Mouse (Mus musculus) MEL (cell line): ENCODE results near the gene Vtcn1. TPM values are rescaled to one million over a fixed set of nuclear protein-coding genes. Genes with fewer than 3 reads are reported as not detected.

Experiments
- DNase-seq: peaks from one replicate; pipeline ENCODE4 v3.0.0; 2011; ENCODE audit warnings: low read depth, low spot score
- H3K27ac ChIP-seq: 2 replicates; pipeline ENCODE4 v1.5.1; 2012; ENCODE audit warnings: low read depth, mild to moderate bottlenecking, control low read depth, low read length, moderate library complexity; ENCODE audit not compliant: control insufficient read depth
- H3K27me3 ChIP-seq, 2 experiments: fragments of 150-350 bp in 1 of 2; sonication (generic) in 1 of 2; 2 replicates each; pipeline ENCODE4 v1.6.1; 2012; ENCODE audit warnings: low read length in 2 of 2, mild to moderate bottlenecking in 2 of 2, improper control_type of control experiment in 1 of 2, moderate library complexity in 1 of 2; ENCODE audit not compliant: insufficient read depth in 2 of 2, control insufficient read depth in 1 of 2
- H3K36me3 ChIP-seq, 2 experiments: 2 replicates each; pipeline ENCODE4 v1.6.1; 2012 to 2014; ENCODE audit warnings: low read length in 2 of 2, improper control_type of control experiment in 1 of 2, inconsistent platforms in 1 of 2, mild to moderate bottlenecking in 1 of 2; ENCODE audit not compliant: insufficient read depth in 2 of 2, control insufficient read depth in 1 of 2
- H3K4me1 ChIP-seq, 2 experiments: fragments of 150-350 bp in 1 of 2; sonication (generic) in 1 of 2; 2 replicates each; pipeline ENCODE4 v1.6.1; 2012; ENCODE audit warnings: low read length in 2 of 2, improper control_type of control experiment in 1 of 2, mild to moderate bottlenecking in 1 of 2; ENCODE audit not compliant: insufficient read depth in 2 of 2, control insufficient read depth in 1 of 2
- H3K4me3 ChIP-seq, 2 experiments: fragments of 150-350 bp in 1 of 2; sonication (generic) in 1 of 2; 2 replicates each; pipeline ENCODE4 v1.5.1; 2012; ENCODE audit warnings: low read depth in 2 of 2, low read length in 2 of 2, mild to moderate bottlenecking in 2 of 2, moderate library complexity in 2 of 2, control low read depth in 1 of 2, improper control_type of control experiment in 1 of 2; ENCODE audit not compliant: control insufficient read depth in 1 of 2, insufficient read depth in 1 of 2
- H3K79me2 ChIP-seq: 2 replicates; pipeline ENCODE4 v1.6.1; 2012; ENCODE audit warnings: mild to moderate bottlenecking, low read length, moderate library complexity; ENCODE audit not compliant: control insufficient read depth, poor library complexity, insufficient read depth
- H3K9ac ChIP-seq: 2 replicates; pipeline ENCODE4 v1.6.1; 2012; ENCODE audit warnings: low read depth, mild to moderate bottlenecking, control low read depth, low read length, moderate library complexity; ENCODE audit not compliant: control insufficient read depth, poor library complexity, severe bottlenecking
- H3K9me3 ChIP-seq: fragments of 150-350 bp; sonication (generic); replicated peaks from 2 replicates; pipeline ENCODE4 v1.6.1; 2012; ENCODE audit warnings: mild to moderate bottlenecking, low read length, improper control_type of control experiment, moderate library complexity; ENCODE audit not compliant: insufficient read depth
- BHLHE40 ChIP-seq: IDR thresholded peaks from 2 replicates; pipeline ENCODE4 v1.6.1; 2012; ENCODE audit warnings: low read depth, mild to moderate bottlenecking, inconsistent platforms, low read length, improper control_type of control experiment, borderline replicate concordance
- CHD1 ChIP-seq: IDR thresholded peaks from 2 replicates; pipeline ENCODE4 v1.6.1; 2012; ENCODE audit warnings: low read depth, mild to moderate bottlenecking, inconsistent platforms, low read length, improper control_type of control experiment
- CTCF ChIP-seq, 3 experiments: IDR thresholded peaks in 2 of 3; conservative IDR thresholded peaks in 1 of 3; 2 replicates each; pipeline ENCODE4 v1.5.1; 2011 to 2012; ENCODE audit warnings: low read length in 3 of 3, low read depth in 2 of 3, mild to moderate bottlenecking in 2 of 3, improper control_type of control experiment in 1 of 3, inconsistent platforms in 1 of 3, mixed read lengths in 1 of 3, moderate library complexity in 1 of 3; ENCODE audit not compliant: control insufficient read depth in 1 of 3, insufficient read depth in 1 of 3, poor library complexity in 1 of 3, severe bottlenecking in 1 of 3
- EP300 ChIP-seq, 2 experiments: IDR thresholded peaks; 2 replicates each; pipeline ENCODE4 v1.6.1; 2011; ENCODE audit warnings: improper control_type of control experiment in 2 of 2, low read length in 2 of 2, low read depth in 1 of 2, mild to moderate bottlenecking in 1 of 2
- GABPA ChIP-seq: IDR thresholded peaks from 2 replicates; pipeline ENCODE4 v1.6.1; 2012; ENCODE audit warnings: low read depth, mild to moderate bottlenecking, inconsistent platforms, low read length, improper control_type of control experiment, moderate library complexity
- HCFC1 ChIP-seq: IDR thresholded peaks from 2 replicates; pipeline ENCODE4 v1.6.1; 2012; ENCODE audit warnings: low read depth, mild to moderate bottlenecking, inconsistent platforms, low read length, improper control_type of control experiment, moderate library complexity
- JUND ChIP-seq: IDR thresholded peaks from 2 replicates; pipeline ENCODE4 v1.6.1; 2011; ENCODE audit warnings: low read depth, mild to moderate bottlenecking, improper control_type of control experiment, low read length
- MAX ChIP-seq: IDR thresholded peaks from 2 replicates; pipeline ENCODE4 v1.6.1; 2011; ENCODE audit warnings: low read length, improper control_type of control experiment
- MEF2A ChIP-seq: IDR thresholded peaks from 2 replicates; pipeline ENCODE4 v1.6.1; 2014; ENCODE audit warnings: low read depth, mild to moderate bottlenecking, inconsistent platforms, low read length, improper control_type of control experiment; ENCODE audit not compliant: poor library complexity, insufficient replicate concordance, severe bottlenecking; ENCODE audit errors: extremely low read depth
- MXI1 ChIP-seq: IDR thresholded peaks from 2 replicates; pipeline ENCODE4 v1.6.1; 2011; ENCODE audit warnings: mild to moderate bottlenecking, low read depth, low read length, improper control_type of control experiment
- MYC ChIP-seq: IDR thresholded peaks from 2 replicates; pipeline ENCODE4 v1.6.1; 2011; ENCODE audit warnings: low read depth, mild to moderate bottlenecking, low read length, improper control_type of control experiment, moderate library complexity
- NRF1 ChIP-seq: IDR thresholded peaks from 2 replicates; pipeline ENCODE4 v1.6.1; 2014; ENCODE audit warnings: low read depth, mild to moderate bottlenecking, inconsistent platforms, low read length, improper control_type of control experiment, moderate library complexity; ENCODE audit not compliant: poor library complexity, insufficient read depth, severe bottlenecking
- POLR2A ChIP-seq, 2 experiments: IDR thresholded peaks; 2 replicates each; pipeline ENCODE4 v1.6.1; 2011 to 2012; ENCODE audit warnings: low read length in 2 of 2, mild to moderate bottlenecking in 2 of 2, control low read depth in 1 of 2, improper control_type of control experiment in 1 of 2, low read depth in 1 of 2, moderate library complexity in 1 of 2; ENCODE audit not compliant: control insufficient read depth in 1 of 2, insufficient read depth in 1 of 2, poor library complexity in 1 of 2
- POLR2AphosphoS5 ChIP-seq: IDR thresholded peaks from 2 replicates; pipeline ENCODE4 v1.6.1; 2012; ENCODE audit warnings: low read depth, borderline replicate concordance, mild to moderate bottlenecking, inconsistent platforms, low read length, moderate library complexity, mixed read lengths
- SMC3 ChIP-seq: IDR thresholded peaks from 2 replicates; pipeline ENCODE4 v1.6.1; 2011; ENCODE audit warnings: low read depth, low read length, improper control_type of control experiment
- TBP ChIP-seq: IDR thresholded peaks from 2 replicates; pipeline ENCODE4 v1.8.0; 2011; ENCODE audit warnings: low read depth, low read length, improper control_type of control experiment
- USF1 ChIP-seq: IDR thresholded peaks from 2 replicates; pipeline ENCODE4 v1.6.1; 2014; ENCODE audit warnings: low read depth, mild to moderate bottlenecking, inconsistent platforms, low read length, improper control_type of control experiment, moderate library complexity
- USF2 ChIP-seq, 2 experiments: IDR thresholded peaks; 2 replicates each; pipeline ENCODE4 v1.6.1; 2011 to 2012; ENCODE audit warnings: improper control_type of control experiment in 2 of 2, low read length in 2 of 2, borderline replicate concordance in 1 of 2, inconsistent platforms in 1 of 2, low read depth in 1 of 2, mild to moderate bottlenecking in 1 of 2; ENCODE audit not compliant: insufficient read depth in 1 of 2
- ZC3H11A ChIP-seq: IDR thresholded peaks from 2 replicates; pipeline ENCODE4 v1.6.1; 2012; ENCODE audit warnings: low read depth, mild to moderate bottlenecking, inconsistent platforms, low read length, improper control_type of control experiment
- polyA plus RNA-seq, 2 experiments: library from polyadenylated mRNA; stranded (reverse) in 1 of 2; unstranded in 1 of 2; fragments of >175 nt in 1 of 2; fragments of >200 nt in 1 of 2; gene quantifications; 2 replicates each; pipeline versions ENCODE4 v1.2.1 to v1.2.4; 2012; ENCODE audit warnings: low replicate concordance in 2 of 2, low read depth in 1 of 2; ENCODE audit not compliant: insufficient read length in 2 of 2, insufficient read depth in 1 of 2, missing spikeins in 1 of 2
- total RNA-seq: library from RNA; depleted of rRNA; stranded (reverse); fragments of 300-350 nt; gene quantifications from 2 replicates; pipeline ENCODE4 v1.2.3, GENCODE M21; 2012

The Vtcn1 gene
- total and polyA plus RNA-seq, 3 experiments, result not detected

GRCm38 (mm10) chr3:100932077-100932944, 107.1 kb downstream of the Vtcn1 start:
- peak; percentile 46 for DNase-seq
- no peaks in the 10 kb centered on the region for H3K79me2 ChIP-seq
- peaks cover 0 to 7% of the 10 kb centered on the region in 2 experiments; a peak in 1 of 4 replicates for H3K36me3 ChIP-seq
- TF ChIP-seq JUND (no peak), GABPA (no peak), EP300 (IDR thresholded peaks at IDR 0.05; ENCODE audit: low read depth in 1 of 2, low read length in 2 of 2) (no peak), POLR2A (IDR thresholded peaks at IDR 0.05; ENCODE audit: control insufficient read depth in 1 of 2, insufficient read depth in 1 of 2, low read depth in 1 of 2, low read length in 2 of 2, poor library complexity in 1 of 2) (no peak), MAX (no peak), CTCF (IDR thresholded peaks at IDR 0.05 in 2 of 3, conservative IDR thresholded peaks at IDR 0.05 in 1 of 3; ENCODE audit: control insufficient read depth in 1 of 3, insufficient read depth in 1 of 3, low read depth in 2 of 3, low read length in 3 of 3, poor library complexity in 1 of 3, severe bottlenecking in 1 of 3) (peak in 1 of 3 experiments; percentile 15; a peak in 1 of 6 replicates), USF2 (IDR thresholded peaks at IDR 0.05; ENCODE audit: borderline replicate concordance in 1 of 2, insufficient read depth in 1 of 2, low read depth in 1 of 2, low read length in 2 of 2) (no peak), USF1 (0 out of 2 replicates have a peak, but pooled peaks have one; percentile 26)
- no peak overlapping the region for H3K27ac ChIP-seq
- H3K4me1 ChIP-seq, result peaks cover 0 to 3% of the 10 kb centered on the region in 2 experiments; a peak in 1 of 4 replicates
- H3K9me3 ChIP-seq, result no peaks in the 10 kb centered on the region
- no peak overlapping the region for H3K9ac ChIP-seq
- H3K27me3 ChIP-seq, result no peaks in the 10 kb centered on the region
- H3K4me3 ChIP-seq, result no peak overlapping the region

- Histone ChIP-seq H3K36me3 (peaks cover 0 to 7% of the 10 kb centered on the region in 2 experiments; a peak in 2 of 4 replicates), H3K27ac (no peak overlapping the region), H3K4me3 (no peak overlapping the region), H3K4me1 (peaks cover 0 to 3% of the 10 kb centered on the region in 2 experiments; a peak in 1 of 4 replicates), H3K9ac (no peak overlapping the region), H3K79me2 (no peaks in the 10 kb centered on the region), H3K9me3 (no peaks in the 10 kb centered on the region), H3K27me3 (no peaks in the 10 kb centered on the region)
- no peak for DNase-seq
- TF ChIP-seq MAX (no peak), POLR2AphosphoS5 (no peak), USF1 (no peak), USF2 (IDR thresholded peaks at IDR 0.05; ENCODE audit: borderline replicate concordance in 1 of 2, insufficient read depth in 1 of 2, low read depth in 1 of 2, low read length in 2 of 2) (no peak), GABPA (no peak), BHLHE40 (no peak), CHD1 (no peak), TBP (no peak), NRF1 (no peak), EP300 (IDR thresholded peaks at IDR 0.05; ENCODE audit: low read depth in 1 of 2, low read length in 2 of 2) (no peak), MYC (no peak), HCFC1 (no peak), MXI1 (no peak), ZC3H11A (no peak), SMC3 (no peak), MEF2A (no peak)
Measured at GRCm38 (mm10) chr3:100935521-100935920, 110.3 kb downstream of the Vtcn1 start.
